In the genomic region with DNA sequence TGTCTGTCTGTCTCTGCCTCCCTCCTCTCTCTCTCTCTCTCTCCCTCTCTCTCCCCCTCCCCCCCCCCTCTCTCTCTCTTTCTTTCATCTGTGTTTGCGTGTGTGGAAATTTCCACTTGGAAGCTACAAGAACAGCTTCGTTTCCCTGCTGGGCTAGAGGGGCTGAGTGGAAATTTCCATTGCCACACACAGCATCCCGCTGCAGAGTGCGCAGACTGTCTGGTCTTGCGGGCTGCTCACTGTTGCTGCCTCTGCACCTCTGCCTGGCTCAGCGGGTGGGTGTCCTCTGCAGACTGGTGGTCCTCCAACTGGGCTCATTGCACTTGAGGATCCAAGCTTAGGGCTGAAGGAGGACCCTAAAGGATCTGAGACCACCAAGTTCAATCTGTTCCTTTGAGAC, we compare ENCODE assay signal across 13 mouse cellular contexts. TPM values are rescaled to one million over a fixed set of nuclear protein-coding genes. Genes with fewer than 3 reads are reported as not detected.
DNase-seq lines count a peak whose midpoint lies in the region; ATAC-seq and TF ChIP-seq lines count a peak whose summit lies in the region.
"Had no signal": no experiment of that assay in that cellular context is flagged by ENCODE, and none has a peak within 500 bp of the region (broad histone marks: within the 10 kb centered on the region; RNA-seq: fewer than 3 reads in every experiment).

No protein-coding gene starts in this region.

- TF ChIP-seq CTCF in left cerebral cortex, adult 2 months (IDR thresholded peaks at IDR 0.05), result no peak

- no peak overlapping the region for H3K9ac ChIP-seq in heart, embryonic 12.5 days
- H3K9ac ChIP-seq: embryonic facial prominence, embryonic 15.5 days; limb, embryonic 15.5 days had no signal

- 0 out of 2 replicates have a peak, but pooled peaks cover 6% of the 10 kb centered on the region for H3K27me3 ChIP-seq in heart, embryonic 12.5 days (replicated peaks)

- no peak overlapping the region for H3K27ac ChIP-seq in heart, embryonic 12.5 days (ENCODE audit: poor library complexity, severe bottlenecking)
- H3K27ac ChIP-seq in left cerebral cortex, adult 2 months, result peak overlapping the region; percentile 88
- H3K27ac ChIP-seq: embryonic facial prominence, embryonic 15.5 days; limb, embryonic 15.5 days had no signal

- WGBS in heart, embryonic 12.5 days, result 33% methylated on average over 6 of the region's 6 CpGs

- H3K4me1 ChIP-seq in heart, embryonic 12.5 days (replicated peaks), result no peaks in the 10 kb centered on the region
- H3K4me1 ChIP-seq: embryonic facial prominence, embryonic 15.5 days had no signal

- H3K36me3 ChIP-seq in heart, embryonic 12.5 days, result no peaks in the 10 kb centered on the region
- H3K36me3 ChIP-seq: embryonic facial prominence, embryonic 15.5 days; limb, embryonic 15.5 days had no signal

- no peak for ATAC-seq in heart, embryonic 12.5 days (ENCODE audit: insufficient number of reproducible peaks, low FRiP score)

- intact Hi-C loops in heart, postnatal 14 days (cut with DNase I), result no loop called here
- intact Hi-C loops in left cerebral cortex, adult 2 months (cut with DNase I), result loop anchor here (10.0 kb wide), 1 partner anchor 229 kb away; a partner anchor contains a TSS

- no peak for DNase-seq in heart, postnatal 14 days
- DNase-seq in lung, postnatal 36 days, result peak; percentile 39
- no peak for DNase-seq in lung, postnatal 14 days
- peak; percentile 87 for DNase-seq in cerebellum, adult 8-10 months
- peak; percentile 59 to 66 for DNase-seq in left cerebral cortex, adult 2 months (ENCODE audit: extremely low spot score in 1 of 2, low spot score in 2 of 2)
- DNase-seq in B cell, adult 2 months, result no peak
- no peak for DNase-seq in testis, postnatal 10 days (ENCODE audit: low spot score)
- DNase-seq: gastrocnemius, postnatal 25 days had no signal

- H3K9me3 ChIP-seq in heart, embryonic 12.5 days (replicated peaks), result no peaks in the 10 kb centered on the region
- H3K9me3 ChIP-seq: embryonic facial prominence, embryonic 15.5 days; limb, embryonic 15.5 days; megakaryocyte, embryonic 14.5 days had no signal

- no peak overlapping the region for H3K4me3 ChIP-seq in heart, embryonic 12.5 days
- no peak overlapping the region for H3K4me3 ChIP-seq in left cerebral cortex, adult 2 months
- H3K4me3 ChIP-seq: embryonic facial prominence, embryonic 15.5 days; limb, embryonic 15.5 days; megakaryocyte, embryonic 14.5 days had no signal

- H3K4me2 ChIP-seq in heart, embryonic 12.5 days, result 0 out of 2 replicates have a peak overlapping the region, but pooled peaks have one; percentile 2
- H3K4me2 ChIP-seq: embryonic facial prominence, embryonic 15.5 days; limb, embryonic 15.5 days had no signal

RNA-seq across cellular contexts. Expression of a gene that starts 12.8 kb away (rescaled TPM):
- polyA plus RNA-seq in heart, embryonic 12.5 days (2016; fragmentation: Nextera tagmentation; extraction: Ambion mirVana), result 12.3 and 12.9 TPM in 2 replicates
- 10 to 100 TPM; 15.5 to 19.6 TPM for total RNA-seq in heart, postnatal 14 days (2021)
- total RNA-seq in left cerebral cortex, adult 2 months (2021), result 10 to 100 TPM; 69.3 to 77.9 TPM

RNA-seq across cellular contexts. Expression of a gene that starts 15.6 kb away (rescaled TPM):
- 924 and 950 TPM in 2 replicates for polyA plus RNA-seq in heart, embryonic 12.5 days (2016; fragmentation: Nextera tagmentation; extraction: Ambion mirVana)
- 10 to 100 TPM; 50.0 to 79.2 TPM for total RNA-seq in heart, postnatal 14 days (2021)
- 1,000 to 10,000 TPM in 1 of 2 experiments, 100 to 1,000 TPM in 1; 990 to 1,034 TPM for total RNA-seq in left cerebral cortex, adult 2 months (2021)

RNA-seq across cellular contexts. Expression of a gene that starts 27.1 kb away (rescaled TPM):
- polyA plus RNA-seq in heart, embryonic 12.5 days (2016; fragmentation: Nextera tagmentation; extraction: Ambion mirVana), result 11.4 and 12.0 TPM in 2 replicates
- under 1 TPM in 1 of 2 experiments, not detected in 1; 0.68 TPM for total RNA-seq in heart, postnatal 14 days (2021)
- total RNA-seq in left cerebral cortex, adult 2 months (2021), result under 1 TPM; 0.54 to 0.63 TPM
- total RNA-seq: gastrocnemius, postnatal 25 days; neutrophil, adult 5-6 weeks had no signal

RNA-seq across cellular contexts. Expression of a gene that starts 51.5 kb away (rescaled TPM):
- polyA plus RNA-seq in heart, embryonic 12.5 days (2016; fragmentation: Nextera tagmentation; extraction: Ambion mirVana), result 151 and 156 TPM in 2 replicates
- 100 to 1,000 TPM; 162 to 167 TPM for total RNA-seq in heart, postnatal 14 days (2021)
- total RNA-seq in left cerebral cortex, adult 2 months (2021), result 10 to 100 TPM; 60.6 to 66.1 TPM

Comparison
In these comparisons a context has a peak if more than half of its experiments do, and no peak if none do; other contexts are left out.
1. DNase-seq: peak in lung, postnatal 36 days (single experiment), cerebellum, adult 8-10 months (single experiment) and left cerebral cortex, adult 2 months (2 of 2); none in heart, postnatal 14 days (0 of 2), lung, postnatal 14 days (single experiment), B cell, adult 2 months (0 of 2) and testis, postnatal 10 days (single experiment).
2. RNA of a gene that starts 15.6 kb away (total RNA-seq): 990 to 1,034 TPM in left cerebral cortex, adult 2 months; 50.0 to 79.2 TPM in heart, postnatal 14 days; every median in the first group is over 10 times any median in the second.